Mouse (Mus musculus) forebrain, postnatal 0 days (tissue): ENCODE measurements around the gene Tril. TPM values are rescaled to one million over a fixed set of nuclear protein-coding genes. Genes with fewer than 3 reads are reported as not detected.

ENCODE experiments used
- ATAC-seq: fragments of 200-750 bp; cut with Nextera tagmentation; 2 replicates; pipeline ENCODE4 v1.8.0; 2017; ENCODE audit warnings: mild to moderate bottlenecking, moderate library complexity
- DNase-seq: peaks from one replicate; pipeline ENCODE4 v3.0.0-alpha.2; 2015
- H3K27ac ChIP-seq: fragments of 300-500 bp; sonication (generic); 2 replicates; pipeline ENCODE4 v1.5.1; 2014; ENCODE audit warnings: low read depth, mild to moderate bottlenecking, antibody characterized with exemption, low read length, moderate library complexity, mixed read lengths
- H3K27me3 ChIP-seq: fragments of 300-500 bp; sonication (generic); 2 replicates; pipeline ENCODE4 v1.6.1; 2014; ENCODE audit warnings: mild to moderate bottlenecking, low read length, mixed read lengths; ENCODE audit not compliant: insufficient read depth
- H3K36me3 ChIP-seq: fragments of 300-500 bp; sonication (generic); 2 replicates; pipeline ENCODE4 v1.6.1; 2014; ENCODE audit warnings: mild to moderate bottlenecking, moderate library complexity; ENCODE audit not compliant: insufficient read depth
- H3K4me1 ChIP-seq: fragments of 300-500 bp; sonication (generic); 2 replicates; pipeline ENCODE4 v1.6.1; 2014; ENCODE audit warnings: antibody characterized with exemption; ENCODE audit not compliant: insufficient read depth
- H3K4me2 ChIP-seq: fragments of 300-500 bp; sonication (generic); 2 replicates; pipeline ENCODE4 v1.6.1; 2014; ENCODE audit warnings: low read depth, mild to moderate bottlenecking, moderate library complexity
- H3K4me3 ChIP-seq: fragments of 300-500 bp; sonication (generic); 2 replicates; pipeline ENCODE4 v1.5.1; 2014; ENCODE audit warnings: low read depth, low read length, mixed read lengths
- H3K9ac ChIP-seq: fragments of 300-500 bp; sonication (generic); 2 replicates; pipeline ENCODE4 v1.6.1; 2014; ENCODE audit warnings: mild to moderate bottlenecking
- H3K9me3 ChIP-seq: fragments of 300-500 bp; sonication (generic); 2 replicates; pipeline ENCODE4 v1.6.1; 2016; ENCODE audit warnings: low read length
- CTCF ChIP-seq: sonication (generic); IDR thresholded peaks from 2 replicates; pipeline ENCODE4 v1.5.1; 2016; ENCODE audit warnings: antibody characterized with exemption, control low read depth, low read depth
- WGBS: fragments of 180-500 bp; shearing (Covaris S2); extraction: QIAGEN DNeasy Blood & Tissue Kit; methylation state at CpG from one replicate; pipeline ENCODE4 v1.1.7; 2014; 5-methylcytosine and 5-hydroxymethylcytosine counted together
- polyA plus RNA-seq: library from polyadenylated mRNA; unstranded; fragments of >200 nt; fragmentation: Nextera tagmentation; extraction: Ambion mirVana; gene quantifications from 2 replicates; pipeline ENCODE4 v1.2.1, GENCODE M21; 2015
- total RNA-seq: library from RNA; depleted of rRNA; stranded (reverse); fragments of >200 nt; gene quantifications from 2 replicates; pipeline ENCODE4 v1.2.3, GENCODE M21; 2014

Tril gene
- total and polyA plus RNA-seq, 2 experiments from 2014 or later: 18.2 to 27.8 TPM

DNA sequence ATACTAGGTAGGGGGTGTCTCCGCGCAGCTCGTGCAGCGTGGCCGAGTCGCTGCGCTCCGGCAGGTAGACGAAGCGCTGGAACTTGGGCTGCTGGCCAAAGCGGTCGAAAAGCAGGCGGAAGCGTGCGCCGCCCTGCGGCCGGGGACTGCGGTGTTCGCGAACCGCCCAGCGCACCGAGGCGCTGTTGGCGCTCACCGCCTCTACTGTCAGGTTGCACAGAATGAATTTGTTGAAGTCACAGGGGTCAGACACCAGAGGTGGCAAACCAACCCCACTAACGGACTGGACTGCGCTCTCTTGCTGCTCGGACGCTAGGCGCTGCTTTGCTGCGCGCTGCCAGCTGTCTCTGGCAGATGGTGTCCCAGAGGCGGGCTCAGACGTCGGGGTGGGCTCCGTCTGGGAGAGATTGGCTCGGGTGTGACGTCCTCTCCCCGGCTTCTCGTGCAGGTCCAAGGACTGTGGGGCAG, 2.3 kb downstream of the Tril start:
- Histone ChIP-seq H3K27me3 (peaks cover 16% of the 10 kb centered on the region), H3K4me1 (peaks cover 19% of the 10 kb centered on the region), H3K9me3 (no peaks in the 10 kb centered on the region), H3K4me2 (peak overlapping the region; percentile 88), H3K36me3 (no peaks in the 10 kb centered on the region), H3K4me3 (peak overlapping the region; percentile 49), H3K9ac (peak overlapping the region; percentile 43), H3K27ac (no peak overlapping the region)
- DNase-seq (peak; percentile 76), ATAC-seq (peak; percentile 62)
- WGBS: under 1% methylated on average over 42 of the region's 42 CpGs
- TF ChIP-seq CTCF: peak; percentile 70

DNA sequence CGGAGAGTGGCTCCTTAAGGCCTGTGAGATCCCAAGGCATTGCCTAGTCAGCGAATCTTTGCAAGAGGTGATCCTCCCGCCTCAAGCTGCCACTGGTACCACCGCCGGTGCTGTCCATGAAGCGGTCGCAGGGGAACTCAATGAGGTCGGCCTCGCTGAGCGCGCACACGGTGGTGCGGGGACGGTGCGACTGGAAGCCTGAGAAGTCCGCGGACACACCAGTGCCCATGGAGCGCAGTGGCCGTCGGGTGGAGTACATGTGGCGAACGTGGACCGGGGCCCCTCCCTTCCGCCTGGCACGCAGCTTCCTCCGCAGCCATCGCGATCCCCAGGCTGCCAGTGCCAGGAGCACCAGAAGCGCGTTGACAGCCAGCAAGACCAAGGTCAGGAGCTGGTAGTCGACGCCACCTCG, 2.9 kb downstream of the Tril start:
- Histone ChIP-seq H3K4me2 (peak overlapping the region; percentile 88), H3K27ac (no peak overlapping the region), H3K4me3 (peak overlapping the region; percentile 49), H3K4me1 (peaks cover 19% of the 10 kb centered on the region), H3K9me3 (no peaks in the 10 kb centered on the region), H3K36me3 (no peaks in the 10 kb centered on the region), H3K9ac (peak overlapping the region; percentile 43; the same call in 1 of the 2 replicates), H3K27me3 (peaks cover 16% of the 10 kb centered on the region)
- TF ChIP-seq CTCF: no peak
- 25% methylated on average over 33 of the region's 33 CpGs for WGBS
- DNase-seq: no peak
- no peak for ATAC-seq

DNA sequence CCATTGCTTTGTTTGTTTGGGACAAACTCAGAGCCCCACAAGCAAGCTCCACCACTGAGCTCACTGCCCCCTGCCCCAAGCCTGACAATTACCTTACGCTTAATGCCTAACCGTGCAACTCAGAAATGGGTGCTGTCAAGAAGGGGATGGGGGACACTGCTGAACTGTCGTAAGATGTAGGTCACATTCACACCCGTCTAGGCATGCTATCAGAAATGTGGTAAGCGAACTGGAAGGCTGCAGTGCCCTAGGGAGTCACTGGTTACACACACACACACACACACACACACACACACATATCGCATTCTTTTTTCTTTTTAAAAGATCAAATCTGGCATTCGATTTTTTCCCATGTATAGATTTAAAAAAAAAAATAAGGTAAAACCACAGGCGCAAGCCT, 4.0 kb downstream of the Tril start:
- no peak for TF ChIP-seq CTCF
- Histone ChIP-seq H3K36me3 (no peaks in the 10 kb centered on the region), H3K9me3 (no peaks in the 10 kb centered on the region), H3K27ac (no peak overlapping the region), H3K4me1 (peaks cover 19% of the 10 kb centered on the region), H3K27me3 (peaks cover 16% of the 10 kb centered on the region), H3K4me2 (no peak overlapping the region), H3K9ac (no peak overlapping the region), H3K4me3 (no peak overlapping the region)
- no peak for DNase-seq
- ATAC-seq: no peak
- 86% methylated on average over 8 of the region's 8 CpGs for WGBS

DNA sequence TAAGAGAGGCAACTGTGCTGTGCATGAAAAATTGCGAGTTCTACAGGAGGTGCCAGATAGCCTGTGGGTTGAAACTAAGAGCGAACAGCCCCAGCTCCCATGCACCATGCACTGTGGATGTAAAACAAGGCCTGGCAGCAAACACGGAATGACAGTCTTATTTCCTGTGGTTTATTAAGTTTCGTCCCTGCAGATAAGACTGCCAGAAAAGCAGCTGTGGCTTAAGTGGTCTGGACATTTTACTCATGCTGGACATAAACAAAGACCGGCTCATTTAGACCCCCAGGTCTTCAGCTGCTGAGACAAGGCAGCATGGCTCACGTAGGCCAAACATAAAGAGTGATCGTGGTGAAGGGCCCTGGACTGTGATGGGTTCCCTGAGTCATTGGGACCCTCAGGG, 4.9 kb downstream of the Tril start:
- H3K36me3 ChIP-seq: no peaks in the 10 kb centered on the region
- TF ChIP-seq CTCF: no peak
- peaks cover 19% of the 10 kb centered on the region for H3K4me1 ChIP-seq
- peaks cover 16% of the 10 kb centered on the region for H3K27me3 ChIP-seq
- H3K27ac ChIP-seq: no peak overlapping the region
- no peak overlapping the region for H3K4me2 ChIP-seq
- no peak for DNase-seq
- H3K4me3 ChIP-seq: no peak overlapping the region
- ATAC-seq: no peak
- 71% methylated on average over 7 of the region's 7 CpGs for WGBS
- H3K9me3 ChIP-seq: no peaks in the 10 kb centered on the region
- H3K9ac ChIP-seq: no peak overlapping the region

DNA sequence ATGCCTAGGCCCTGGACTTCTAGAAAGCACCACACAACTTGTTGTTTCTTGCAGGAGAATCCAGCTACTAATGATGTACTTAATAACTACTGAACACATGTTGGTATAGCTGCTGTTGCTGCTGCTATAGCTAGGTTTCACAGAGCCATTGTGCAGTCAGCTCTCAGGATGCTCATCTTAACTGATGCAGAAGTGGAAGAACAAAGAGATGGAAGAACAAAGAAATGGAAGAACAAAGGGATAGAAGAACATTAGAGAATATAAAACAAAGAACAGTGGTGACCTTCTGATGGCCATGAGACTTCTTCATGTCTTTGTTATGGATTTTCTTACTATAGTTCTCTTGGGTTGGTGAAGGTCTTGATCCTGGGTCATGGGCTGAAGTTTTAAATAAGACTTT, 6.4 kb downstream of the Tril start:
- DNase-seq (no peak), ATAC-seq (no peak)
- Histone ChIP-seq H3K4me1 (peaks cover 12% of the 10 kb centered on the region; the same call in 1 of the 2 replicates), H3K27me3 (peaks cover 13% of the 10 kb centered on the region), H3K9me3 (no peaks in the 10 kb centered on the region), H3K27ac (no peak overlapping the region), H3K9ac (no peak overlapping the region), H3K36me3 (no peaks in the 10 kb centered on the region), H3K4me3 (no peak overlapping the region), H3K4me2 (no peak overlapping the region)
- TF ChIP-seq CTCF: no peak

DNA sequence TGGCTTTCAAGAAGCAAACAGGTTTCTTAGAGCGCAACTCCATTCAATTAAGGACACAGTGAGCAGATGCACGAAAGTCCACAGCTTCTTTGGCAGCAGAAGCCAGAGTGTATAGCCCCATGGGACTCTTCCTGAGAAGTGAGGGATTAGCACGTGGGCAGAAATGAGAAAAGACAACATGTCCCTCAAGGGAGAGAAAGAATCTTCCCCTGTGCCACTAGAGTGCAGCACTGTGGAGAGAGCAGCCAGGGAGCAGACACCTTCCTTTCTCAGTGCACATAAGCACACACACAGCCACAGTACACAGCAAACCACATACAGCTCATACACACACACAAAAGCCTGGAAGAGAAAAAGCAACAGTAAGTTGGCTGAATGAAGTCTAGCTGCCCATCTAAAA, 8.4 kb downstream of the Tril start:
- Histone ChIP-seq H3K27ac (no peak overlapping the region), H3K36me3 (no peaks in the 10 kb centered on the region), H3K9ac (no peak overlapping the region), H3K4me3 (no peak overlapping the region), H3K4me2 (no peak overlapping the region), H3K4me1 (no peaks in the 10 kb centered on the region), H3K9me3 (no peaks in the 10 kb centered on the region), H3K27me3 (peaks cover 2% of the 10 kb centered on the region; the same call in 1 of the 2 replicates)
- no peak for DNase-seq
- no peak for ATAC-seq
- peak; percentile 46 for TF ChIP-seq CTCF
- WGBS: 64% methylated on average over 3 of the region's 3 CpGs

DNA sequence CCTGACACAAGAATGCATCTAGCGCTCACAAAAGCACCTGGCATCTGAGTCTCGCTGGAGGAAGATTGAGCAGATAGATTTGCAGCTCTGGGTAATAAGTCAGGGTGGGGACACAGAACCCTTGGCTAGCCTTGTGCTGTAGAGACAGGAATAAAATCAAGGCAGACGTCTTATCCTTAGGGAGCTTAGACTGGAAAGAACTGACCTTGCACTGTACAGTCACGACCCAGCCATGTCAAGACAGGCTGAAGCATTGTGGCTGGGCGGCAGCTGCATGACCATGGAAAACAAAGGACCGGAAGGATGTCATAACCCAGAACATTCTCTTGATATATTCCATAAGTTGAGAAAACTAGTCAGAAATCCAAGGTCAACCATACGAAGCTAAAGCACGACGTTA, 11.8 kb downstream of the Tril start:
- ATAC-seq (no peak), DNase-seq (no peak)
- Histone ChIP-seq H3K36me3 (no peaks in the 10 kb centered on the region), H3K4me2 (no peak overlapping the region), H3K9ac (no peak overlapping the region), H3K27ac (no peak overlapping the region), H3K9me3 (no peaks in the 10 kb centered on the region), H3K4me1 (no peaks in the 10 kb centered on the region), H3K27me3 (no peaks in the 10 kb centered on the region; the same call in 1 of the 2 replicates), H3K4me3 (no peak overlapping the region)
- no peak for TF ChIP-seq CTCF
- 83% methylated on average over 9 of the region's 9 CpGs for WGBS
